ENCODE assay signal across 8 mouse cellular contexts in genomic region chr4:137724212-137724611, GRCm38 (mm10). TPM values are rescaled to one million over a fixed set of nuclear protein-coding genes. Genes with fewer than 3 reads are reported as not detected.
A peak's percentile ranks its signal among the peaks of the same experiment; 100 is the strongest.
DNase-seq lines count a peak whose midpoint lies in the region.

No protein-coding gene starts in this region.

- H3K79me2 ChIP-seq in macrophage (ENCODE audit: inconsistent target): no peaks in the 10 kb centered on the region

- H3K4me3 ChIP-seq in macrophage (ENCODE audit: inconsistent target): peak overlapping the region; percentile 22

- no peaks in the 10 kb centered on the region for H3K36me3 ChIP-seq in macrophage (ENCODE audit: inconsistent target)

- 48% methylated on average over 11 of the region's 11 CpGs for WGBS in macrophage (ENCODE audit: missing documents)

- peak; percentile 43 for DNase-seq in adrenal gland, adult 2 months
- no peak for DNase-seq in adrenal gland, adult 8-10 months
- DNase-seq in right cerebral cortex, adult 18-20 months: peak; percentile 49
- DNase-seq in right cerebral cortex, postnatal 36 days (ENCODE audit: low spot score in 2 of 2): no peak
- DNase-seq in kidney, adult 18-20 months: peak; percentile 80
- no peak for DNase-seq in retina, postnatal 1 day
- no peak for DNase-seq in right cerebral cortex, postnatal 14 days

- peak overlapping the region; percentile 41 for H3K27ac ChIP-seq in macrophage

RNA-seq across cellular contexts. Expression of gene Rap1gap, which starts 59.7 kb away (rescaled TPM):
- total RNA-seq in adrenal gland, adult 2 months (2021): 100 to 1,000 TPM; 119 to 172 TPM
- polyA plus RNA-seq in adrenal gland, adult 2 months (2012; rRNA removed): 489 and 541 TPM in 2 replicates
- total RNA-seq in adrenal gland, adult 8-10 months (2022): 100 to 1,000 TPM; 108 to 376 (median 251) TPM
- 10 to 100 TPM in 11 of 26 experiments, 1 to 10 TPM in 15; 3.1 to 21.0 (median 9.5) TPM for total RNA-seq in macrophage (2018; cell fraction: chromatin; rRNA removed)
- total RNA-seq in macrophage (2018; cell fraction: cytosol; rRNA removed): 1 to 10 TPM in 25 of 26 experiments, under 1 TPM in 1; 0.81 to 3.8 (median 1.6) TPM
- 10 to 100 TPM in 11 of 26 experiments, 1 to 10 TPM in 15; 2.8 to 17.7 (median 9.5) TPM for total RNA-seq in macrophage (2018; cell fraction: nucleus; rRNA removed)
- 0.75 to 3.4 TPM (median 1.3 TPM) in 3 replicates for polyA plus RNA-seq in macrophage (2018)

Comparison
In these comparisons a context has a peak if more than half of its experiments do, and no peak if none do; other contexts are left out.
1. DNase-seq: peak in adrenal gland, adult 2 months (single experiment), right cerebral cortex, adult 18-20 months (single experiment) and kidney, adult 18-20 months (single experiment); none in adrenal gland, adult 8-10 months (single experiment), right cerebral cortex, postnatal 36 days (0 of 2), retina, postnatal 1 day (single experiment) and right cerebral cortex, postnatal 14 days (single experiment).